Mouse (Mus musculus) ovary, postnatal 36 days (tissue): ENCODE measurements at regions not wholly inside any gene's neighbourhood (a gene's known extent, or its start where the extent isn't known, plus 50 kb on each side); places are given as distances from the start of the nearest gene placed in this dataset.

Source experiments
- DNase-seq: peaks from one replicate; pipeline ENCODE4 v3.0.0; 2022; ENCODE audit warnings: low spot score, mixed read lengths

- no peak for DNase-seq
These were observed 193.7 kb upstream of the Ppp2r3a start for GRCm38 (mm10) chr9:101445293-101445692.

GRCm38 (mm10) chr9:101439856-101440255 lies 188.3 kb upstream of the Ppp2r3a start:
- DNase-seq, result no peak

DNA sequence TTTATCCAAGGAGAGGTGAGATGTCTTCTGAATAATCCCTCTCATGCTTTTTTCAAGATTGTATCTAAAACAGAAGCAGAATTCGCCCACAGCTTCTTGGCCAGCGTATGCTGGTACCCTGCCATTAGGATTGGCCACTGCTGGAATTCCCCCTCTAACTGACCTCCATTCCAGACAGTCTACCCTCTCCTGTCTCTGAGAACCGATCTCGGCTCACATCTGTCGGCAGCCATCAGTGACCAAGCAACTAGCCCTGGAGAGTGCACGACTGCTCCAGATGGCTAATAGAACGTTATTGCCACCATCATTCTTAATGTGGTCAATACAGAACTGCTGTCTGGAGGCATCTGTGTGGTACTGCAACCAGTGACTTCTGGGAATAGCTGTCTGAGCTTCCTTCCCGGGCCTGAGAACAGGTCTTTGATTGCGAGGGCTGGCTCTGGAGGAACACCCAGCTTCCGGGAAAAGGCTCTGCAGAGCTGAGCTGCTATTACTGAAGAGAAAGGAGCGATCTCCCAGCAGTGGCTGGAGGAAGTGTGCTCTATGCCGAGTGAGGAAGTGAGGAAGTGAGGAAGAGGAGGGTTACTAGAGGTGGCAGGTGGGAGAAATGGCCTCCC lies 187.1 kb upstream of the Ppp2r3a start:
- DNase-seq, result no peak

DNA sequence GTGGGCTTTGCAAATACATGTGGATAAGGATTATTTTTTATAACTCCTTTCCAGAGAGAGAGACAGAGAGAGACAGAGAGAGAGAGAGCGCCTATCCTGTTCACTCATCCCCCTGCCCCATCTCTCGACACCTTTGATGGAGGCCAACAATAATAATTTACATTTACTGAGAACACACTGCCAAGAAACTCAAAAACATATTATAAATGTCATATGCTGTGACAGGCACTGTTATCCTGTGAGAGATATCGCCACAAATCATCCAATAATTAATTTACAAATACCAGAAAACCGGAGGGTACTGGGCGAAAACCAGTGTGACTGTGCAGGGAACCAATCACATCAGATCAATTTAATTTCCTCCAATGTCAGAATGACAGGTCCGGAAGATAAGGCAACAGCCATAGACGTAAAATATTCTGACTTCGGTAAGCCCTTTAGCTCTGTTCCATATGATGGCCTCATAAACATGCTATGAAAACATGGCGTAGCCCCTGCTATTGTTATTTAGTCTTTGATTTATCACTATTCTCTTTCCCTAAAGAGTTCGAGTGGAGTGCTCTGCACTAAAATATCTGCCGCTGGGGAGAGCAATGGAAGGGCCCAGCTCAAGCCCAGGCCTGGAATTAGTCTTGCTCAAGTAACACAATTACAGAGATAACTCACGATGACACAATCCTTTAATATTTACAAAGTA lies 173.5 kb upstream of the Ppp2r3a start:
- DNase-seq, result no peak

- no peak for DNase-seq
These were observed 171.4 kb upstream of the Ppp2r3a start for GRCm38 (mm10) chr9:101423041-101423440.

DNA sequence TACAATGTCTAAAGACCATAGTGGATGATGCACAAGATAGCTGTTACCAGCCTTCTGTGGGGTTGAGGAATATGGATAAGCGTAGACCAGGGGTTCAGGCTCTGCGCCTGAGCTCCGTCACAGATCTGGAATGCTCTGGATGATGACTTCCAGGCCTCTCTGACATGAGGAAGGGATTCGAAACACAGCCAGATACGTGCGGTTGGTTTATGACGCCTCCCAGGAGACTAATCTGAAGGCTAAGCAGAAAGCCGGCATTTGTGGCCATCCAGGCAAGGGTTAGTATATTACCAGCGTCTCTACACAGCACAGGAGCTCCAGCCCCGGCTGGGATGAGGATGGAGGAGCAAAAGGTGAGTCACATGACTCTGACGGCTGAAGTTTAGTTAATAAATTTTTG lies 170.4 kb upstream of the Ppp2r3a start:
- DNase-seq, result no peak

GRCm38 (mm10) chr9:101421136-101421535 lies 169.5 kb upstream of the Ppp2r3a start:
- DNase-seq, result no peak

DNA sequence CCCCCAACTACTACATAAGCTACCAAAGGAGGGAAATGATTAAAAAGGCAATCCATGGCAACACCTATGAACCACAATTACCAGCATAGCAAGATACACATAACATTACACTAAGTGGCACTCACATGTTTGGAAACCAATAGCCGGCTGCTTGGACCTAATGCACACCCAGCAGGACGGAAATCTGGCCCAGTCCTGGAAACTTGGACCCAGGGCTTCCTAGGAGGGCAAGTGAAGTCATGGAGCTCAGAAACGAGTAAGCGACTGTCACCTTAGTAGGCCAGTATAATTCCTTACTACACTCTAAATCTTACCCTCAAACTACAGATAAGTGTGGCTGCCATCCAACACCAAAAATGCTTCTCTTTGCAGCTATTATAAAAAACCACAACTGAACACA lies 168.6 kb upstream of the Ppp2r3a start:
- no peak for DNase-seq

DNA sequence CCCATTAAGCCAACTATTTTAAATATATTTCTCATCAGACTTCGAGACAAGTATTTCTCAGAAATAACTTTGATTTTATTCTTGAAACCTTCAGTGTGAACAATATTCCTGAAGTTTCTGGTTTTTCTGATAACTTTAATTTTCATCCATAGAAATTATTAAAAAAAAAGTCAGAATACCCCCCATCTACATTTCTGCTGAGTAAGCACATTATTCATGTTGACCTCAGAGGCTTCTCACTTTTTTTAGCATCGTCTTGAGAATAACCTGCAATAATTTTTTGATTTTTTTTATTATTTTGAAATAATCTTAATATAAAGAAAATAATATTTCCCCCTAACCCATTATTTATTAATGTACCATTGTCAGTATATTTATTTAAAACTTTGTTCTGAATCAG lies 166.1 kb upstream of the Ppp2r3a start:
- DNase-seq, result no peak

DNA sequence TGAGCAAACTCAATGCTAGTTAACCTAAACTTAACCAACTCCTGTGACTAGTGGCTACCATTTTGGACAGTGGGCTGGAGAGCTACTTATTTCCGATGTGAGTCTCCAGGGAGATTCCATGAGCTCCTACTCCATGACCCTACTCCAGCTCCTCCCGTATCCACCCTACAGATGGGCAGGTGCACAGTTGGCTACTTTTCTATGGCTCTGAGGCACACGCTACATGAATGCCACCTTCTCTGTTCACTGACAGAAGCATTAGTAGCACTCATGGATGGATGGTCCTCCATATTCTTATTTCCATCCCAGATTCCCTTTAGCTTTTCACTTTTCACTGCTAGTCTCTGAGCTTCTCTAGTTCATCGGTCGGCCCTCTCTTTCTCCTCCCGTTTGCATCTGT lies 164.7 kb upstream of the Ppp2r3a start:
- no peak for DNase-seq

DNA sequence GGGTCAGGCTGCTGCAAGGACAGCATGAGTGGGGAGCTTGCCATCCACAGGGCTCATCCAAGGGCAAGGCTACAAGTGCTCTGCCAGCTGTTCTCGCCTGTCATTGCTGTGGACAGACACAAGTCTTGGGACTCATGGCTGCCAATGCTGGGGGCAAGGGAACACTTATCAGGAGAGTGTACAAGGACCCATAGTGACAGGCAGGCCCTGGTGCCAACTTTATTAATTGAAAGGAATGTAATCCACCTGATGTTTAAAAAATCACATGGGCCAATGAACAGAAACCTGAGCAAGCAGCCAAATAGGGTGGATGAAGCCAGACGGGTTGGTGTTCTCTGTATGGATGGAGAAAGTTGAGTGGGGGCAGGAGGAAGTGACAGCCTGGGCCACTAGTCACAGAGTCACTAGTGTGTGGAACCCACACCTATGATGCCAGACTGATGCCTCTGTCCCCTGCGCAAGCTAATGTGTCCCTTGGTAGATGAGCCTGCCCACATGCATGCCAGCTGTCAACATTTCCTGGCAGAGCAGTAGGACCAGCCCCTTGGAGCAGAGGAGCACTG lies 161.6 kb upstream of the Ppp2r3a start:
- peak; percentile 15 for DNase-seq

GRCm38 (mm10) chr9:101411951-101412350 lies 160.4 kb upstream of the Ppp2r3a start:
- DNase-seq, result no peak

- DNase-seq, result no peak
These were observed 159.9 kb upstream of the Ppp2r3a start for GRCm38 (mm10) chr9:101411532-101411880.

DNA sequence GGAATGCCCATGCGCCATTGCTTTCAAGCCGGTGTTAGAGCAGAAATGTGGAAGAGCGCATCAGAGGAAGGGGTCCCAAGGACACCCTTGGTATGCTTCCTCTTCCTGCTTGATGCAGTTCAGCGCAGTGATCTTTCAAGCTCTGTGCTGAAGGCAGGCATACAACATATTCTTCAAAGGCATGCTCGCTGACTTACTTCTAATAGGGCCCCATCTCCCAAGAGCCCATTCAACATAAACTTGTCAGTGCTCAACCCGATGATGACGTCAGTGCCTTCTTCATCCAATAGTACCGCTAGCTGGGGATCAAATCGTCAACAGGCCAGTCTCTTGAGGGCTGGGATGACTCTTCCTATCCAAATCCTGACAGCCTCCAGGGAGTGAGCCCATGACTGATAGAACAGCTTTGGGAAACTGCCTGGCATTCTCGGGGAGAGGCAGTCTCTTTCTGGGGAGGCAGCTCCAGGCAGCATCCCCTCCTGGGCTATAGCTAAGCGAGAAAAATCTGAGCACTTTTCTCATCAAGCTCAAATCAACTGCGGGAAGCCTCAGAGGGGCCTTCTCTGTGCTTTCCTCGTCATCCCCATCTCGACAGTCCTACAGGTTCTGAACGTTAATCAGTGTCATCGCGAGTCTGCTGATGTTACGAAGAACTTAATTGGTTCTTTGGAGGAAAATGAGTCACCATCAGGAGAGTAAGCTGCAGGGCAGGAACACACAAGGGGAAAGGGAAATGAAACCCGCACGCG lies 159.4 kb upstream of the Ppp2r3a start:
- DNase-seq, result no peak

GRCm38 (mm10) chr9:101410348-101410747 lies 158.8 kb upstream of the Ppp2r3a start:
- DNase-seq, result no peak

DNA sequence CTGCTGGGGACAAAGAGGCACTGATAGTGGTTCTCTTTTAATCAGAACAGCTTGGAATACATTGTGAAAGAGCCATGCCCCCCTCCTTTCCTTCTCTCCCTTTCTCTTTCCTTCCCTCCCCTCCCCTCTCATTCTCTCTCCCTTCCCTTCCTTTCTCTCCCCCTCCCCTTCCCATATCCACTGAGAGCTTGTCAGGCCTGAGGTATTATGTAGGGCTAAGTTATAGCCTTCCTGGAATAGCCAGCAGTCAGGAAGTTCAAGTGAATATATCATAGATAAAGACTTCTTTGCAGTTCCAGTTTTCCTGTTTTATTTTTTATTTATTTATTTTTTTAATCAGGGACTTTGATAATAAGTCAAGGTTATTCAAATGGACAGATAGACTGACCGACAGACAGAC lies 156.5 kb upstream of the Ppp2r3a start:
- DNase-seq, result no peak

GRCm38 (mm10) chr9:101407141-101407540 lies 155.5 kb upstream of the Ppp2r3a start:
- no peak for DNase-seq

DNA sequence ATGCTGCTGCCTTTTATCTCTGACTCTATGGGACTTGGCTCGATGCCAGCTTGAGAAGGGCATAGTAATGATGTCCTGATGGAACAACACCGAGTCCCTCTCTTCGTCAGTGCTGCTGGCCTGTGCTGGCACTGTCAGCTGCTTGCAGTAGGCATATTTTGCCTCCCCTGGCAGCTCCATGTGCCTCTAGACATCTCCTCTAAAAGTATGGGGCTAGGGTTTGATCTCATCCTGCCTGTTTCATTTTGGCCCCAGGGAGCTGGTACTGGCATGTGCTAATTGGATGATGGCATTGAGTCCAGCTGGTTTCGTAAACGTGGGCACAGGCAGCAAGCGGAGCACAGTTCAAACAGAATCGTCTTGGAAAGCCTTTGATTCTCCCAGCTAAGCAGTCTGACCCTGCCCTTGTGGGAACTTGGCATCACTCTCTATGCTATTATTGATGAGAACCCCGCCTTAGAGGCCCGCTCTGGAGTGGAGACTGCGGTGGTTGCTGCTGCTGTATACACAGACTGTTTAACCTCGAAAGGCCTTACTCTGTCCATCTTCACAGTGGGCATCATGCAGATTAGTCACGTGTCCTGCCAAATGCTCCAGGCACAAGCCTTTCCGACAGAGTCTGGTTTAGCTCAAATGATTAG lies 153.0 kb upstream of the Ppp2r3a start:
- DNase-seq, result peak; percentile 9

GRCm38 (mm10) chr9:101404034-101404433 lies 152.4 kb upstream of the Ppp2r3a start:
- no peak for DNase-seq

DNA sequence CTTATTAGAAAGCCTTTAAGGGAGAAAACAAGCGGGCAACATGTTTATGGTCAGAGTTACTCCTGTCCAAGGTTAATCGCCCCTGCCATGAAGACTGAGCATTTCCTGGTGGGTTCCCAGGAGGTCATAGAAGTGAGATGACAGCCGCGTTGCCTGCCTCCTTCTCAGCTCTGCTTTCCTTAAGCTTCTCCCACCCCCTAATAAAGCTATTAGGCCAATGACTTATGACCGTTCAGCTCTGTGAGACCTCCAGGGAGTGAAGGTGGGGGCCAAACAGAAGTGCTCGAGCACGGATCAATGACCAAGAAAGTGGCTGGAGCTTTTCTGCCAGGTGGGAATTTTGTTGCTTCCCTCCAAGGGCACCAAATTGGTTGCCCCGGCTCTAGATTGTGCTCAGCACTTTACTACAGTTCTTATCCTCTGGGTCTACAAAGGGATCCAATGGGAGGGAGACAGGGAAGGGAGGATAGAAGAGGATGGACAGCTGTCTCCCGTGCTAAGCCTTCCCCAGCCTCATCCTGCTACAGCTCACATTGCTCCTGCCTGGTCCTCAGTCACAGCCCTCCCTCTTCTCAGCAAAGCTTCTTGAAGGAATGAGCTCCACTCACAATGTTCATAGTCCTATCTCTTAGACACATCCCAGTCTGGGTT lies 151.1 kb upstream of the Ppp2r3a start:
- no peak for DNase-seq

- no peak for DNase-seq
These were observed 149.8 kb upstream of the Ppp2r3a start for GRCm38 (mm10) chr9:101401416-101401815.

- DNase-seq, result no peak
These were observed 147.3 kb upstream of the Ppp2r3a start for GRCm38 (mm10) chr9:101398858-101399257.
